Mouse (Mus musculus): ENCODE data around the gene Anxa1.

The Anxa1 gene

GRCm38 (mm10) chr19:20390455-20390994 lies at the start of gene Anxa1:
TSS of gene Anxa1 (minus strand) at chr19:20390944.
- peak; percentile 4 for DNase-seq

GRCm38 (mm10) chr19:20437043-20437442 lies 46.3 kb upstream of the Anxa1 start:
- no peak for DNase-seq

- peak; percentile 55 for DNase-seq
These were observed 43.8 kb upstream of the Anxa1 start for GRCm38 (mm10) chr19:20434541-20434940.

- DNase-seq, result no peak
These were observed 43.2 kb upstream of the Anxa1 start for GRCm38 (mm10) chr19:20433966-20434365.

DNA sequence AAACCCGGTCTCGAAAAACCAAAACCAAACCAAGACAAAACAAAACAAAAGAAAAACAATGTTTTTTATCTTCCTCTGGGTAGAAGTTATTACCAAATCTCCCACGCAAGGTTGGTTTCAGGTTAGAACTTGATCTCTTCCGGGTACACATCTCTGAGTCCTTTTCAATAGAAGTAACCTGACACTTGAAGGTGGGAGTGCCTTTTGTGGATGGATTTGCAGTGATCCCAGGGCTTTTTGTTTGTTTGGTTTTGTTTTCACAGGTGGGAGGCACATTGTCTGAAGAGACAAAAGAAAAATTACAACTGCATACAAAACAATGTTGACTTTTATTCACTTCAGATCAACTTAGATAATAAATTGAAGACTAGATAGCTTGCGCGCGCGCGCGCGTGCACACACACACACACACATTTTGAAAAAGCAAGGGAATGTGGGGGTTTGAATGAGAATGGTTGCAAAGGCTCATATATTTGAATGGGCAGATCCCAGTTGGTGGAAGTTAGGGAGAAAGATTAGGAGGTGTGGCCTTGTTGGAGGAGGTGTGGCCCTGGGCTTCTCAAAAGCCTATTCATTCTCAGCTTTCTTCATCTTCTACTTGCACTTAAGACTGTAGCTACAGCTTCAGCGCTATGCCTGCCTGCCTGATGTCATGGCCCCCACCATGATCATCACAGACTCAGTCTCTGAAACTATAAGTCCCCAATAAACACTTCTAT lies 35.9 kb upstream of the Anxa1 start:
- DNase-seq, result no peak

GRCm38 (mm10) chr19:20411276-20411675 lies 20.5 kb upstream of the Anxa1 start:
- DNase-seq, result no peak

GRCm38 (mm10) chr19:20409541-20410528 lies 19.1 kb upstream of the Anxa1 start:
- DNase-seq, result no peak

- DNase-seq, result no peak
These were observed 15.7 kb upstream of the Anxa1 start for GRCm38 (mm10) chr19:20406475-20406874.

DNA sequence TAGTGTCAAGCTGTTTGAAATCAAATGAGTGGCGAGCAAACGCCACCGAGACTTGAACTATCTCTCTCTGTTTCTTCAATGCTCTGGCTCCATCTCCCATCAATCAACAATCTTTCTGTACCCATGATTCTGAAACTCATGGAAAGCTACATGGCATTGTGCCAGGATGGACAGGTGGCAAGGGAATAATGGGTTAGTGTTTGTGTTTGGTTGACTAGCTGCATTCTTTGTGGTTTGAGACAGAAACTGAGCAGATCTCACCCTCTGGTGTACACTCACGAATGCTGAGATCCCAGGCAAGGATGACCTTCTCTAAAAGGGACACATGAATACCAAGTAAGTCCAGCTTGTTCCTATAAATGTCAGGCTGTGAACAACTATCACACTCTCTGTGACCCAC lies 14.3 kb upstream of the Anxa1 start:
- no peak for DNase-seq

DNA sequence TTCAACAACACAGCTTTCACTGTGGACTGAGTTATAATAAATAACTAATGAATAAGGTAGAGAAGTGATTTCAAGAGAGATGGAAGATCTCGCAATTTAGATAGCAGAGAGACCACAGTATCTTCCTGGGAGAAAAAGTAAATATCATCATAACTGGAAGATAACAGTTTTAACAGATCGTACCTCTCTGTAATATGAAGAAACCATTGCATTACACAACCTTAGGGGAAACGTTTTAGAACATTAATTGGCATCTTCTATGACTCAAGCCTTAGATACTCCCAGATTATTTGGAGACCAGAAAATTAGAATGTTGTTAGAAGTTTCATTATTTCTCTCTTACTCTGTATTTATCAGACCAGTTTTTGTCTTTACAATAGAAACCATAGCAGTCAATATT lies 13.0 kb upstream of the Anxa1 start:
- DNase-seq, result no peak

DNA sequence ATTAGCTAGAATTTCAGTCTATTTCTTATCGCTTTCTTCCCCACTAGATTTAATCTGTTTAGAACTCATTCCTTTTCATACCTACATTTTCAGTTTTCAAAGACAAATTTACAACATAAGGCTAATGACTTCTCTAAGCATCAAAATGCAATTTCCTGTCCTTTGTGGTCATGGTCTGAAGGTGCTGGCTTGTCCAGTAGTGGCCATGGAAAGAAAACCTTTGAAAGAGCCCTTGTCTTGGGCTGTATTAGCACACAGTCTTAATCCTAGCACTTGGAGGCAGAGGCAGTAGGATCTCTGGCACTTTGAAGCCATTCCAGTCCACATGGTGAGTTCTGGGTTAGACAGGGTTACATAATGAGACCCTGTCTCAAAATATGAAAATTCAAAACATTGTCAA lies 12.5 kb upstream of the Anxa1 start:
- no peak for DNase-seq

DNA sequence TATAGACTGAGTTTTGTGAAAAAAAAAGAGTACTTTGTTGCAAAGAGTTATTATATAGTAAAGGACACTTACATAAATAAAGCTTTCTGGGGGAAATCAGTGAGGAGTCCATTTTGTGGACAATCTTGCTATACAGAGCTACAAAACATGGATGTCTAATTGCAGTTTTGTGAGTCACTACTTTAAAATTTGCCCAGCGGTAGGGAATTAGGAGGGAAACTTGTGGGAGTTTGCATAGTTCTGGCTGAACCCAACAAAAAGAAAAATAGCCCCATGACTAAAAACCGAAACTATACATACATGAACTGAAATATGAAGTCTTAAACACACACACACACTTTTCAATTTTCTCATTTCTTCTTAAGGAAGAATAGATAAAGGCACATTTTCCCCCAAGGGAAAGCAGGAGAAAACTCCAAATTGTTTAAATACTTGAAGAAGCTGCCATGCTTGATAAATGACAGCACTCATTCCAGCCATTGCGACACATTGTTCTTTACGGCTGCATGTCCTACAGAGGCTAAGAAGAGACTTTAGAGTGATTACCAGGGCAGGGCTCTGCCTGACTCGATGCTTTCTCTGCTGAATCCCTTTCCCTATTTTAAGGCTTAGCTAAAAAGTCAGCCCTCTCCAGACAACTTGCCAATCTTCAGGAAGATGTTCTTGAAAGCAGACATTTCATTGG lies 11.9 kb upstream of the Anxa1 start:
- no peak for DNase-seq

DNA sequence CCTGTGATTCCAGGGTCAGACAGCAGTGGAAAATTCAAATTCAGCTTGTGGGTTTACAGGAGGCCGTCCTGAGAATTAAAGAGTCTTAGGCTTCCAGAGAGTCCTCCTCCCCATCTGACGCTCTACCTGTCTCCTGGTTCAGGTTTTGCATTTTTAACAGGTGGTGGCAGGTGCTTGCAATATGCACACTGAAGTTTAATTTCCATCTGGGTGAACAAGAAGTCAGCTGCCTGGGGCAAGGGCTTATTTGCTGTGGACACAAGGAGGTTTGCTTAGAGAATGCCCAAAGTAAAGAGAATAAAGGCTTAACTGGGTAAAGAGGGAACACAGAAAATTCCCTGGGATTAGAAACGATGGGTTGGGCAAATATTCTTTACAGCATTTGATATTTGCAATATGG lies 11.2 kb upstream of the Anxa1 start:
- peak; percentile 8 for DNase-seq

- DNase-seq, result no peak
These were observed 8.4 kb upstream of the Anxa1 start for GRCm38 (mm10) chr19:20399187-20399586.

DNA sequence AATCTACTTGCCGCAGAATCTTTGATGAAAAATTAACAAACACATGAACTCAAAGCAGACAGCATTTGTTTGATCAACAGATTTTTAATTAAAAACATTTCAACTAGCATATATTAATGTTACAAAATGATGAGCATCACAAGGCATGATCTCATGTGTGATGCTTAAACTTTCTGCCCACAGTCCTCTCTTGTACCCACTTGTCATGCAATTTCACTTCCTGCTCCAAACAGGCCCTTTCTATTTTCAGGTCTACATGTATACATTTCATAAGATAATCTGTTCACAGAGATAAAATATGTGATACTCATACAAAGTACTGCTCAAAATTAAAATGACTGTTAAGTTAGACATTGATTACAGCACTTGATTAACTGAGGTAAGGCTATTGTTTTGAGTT lies 6.3 kb upstream of the Anxa1 start:
- no peak for DNase-seq

DNA sequence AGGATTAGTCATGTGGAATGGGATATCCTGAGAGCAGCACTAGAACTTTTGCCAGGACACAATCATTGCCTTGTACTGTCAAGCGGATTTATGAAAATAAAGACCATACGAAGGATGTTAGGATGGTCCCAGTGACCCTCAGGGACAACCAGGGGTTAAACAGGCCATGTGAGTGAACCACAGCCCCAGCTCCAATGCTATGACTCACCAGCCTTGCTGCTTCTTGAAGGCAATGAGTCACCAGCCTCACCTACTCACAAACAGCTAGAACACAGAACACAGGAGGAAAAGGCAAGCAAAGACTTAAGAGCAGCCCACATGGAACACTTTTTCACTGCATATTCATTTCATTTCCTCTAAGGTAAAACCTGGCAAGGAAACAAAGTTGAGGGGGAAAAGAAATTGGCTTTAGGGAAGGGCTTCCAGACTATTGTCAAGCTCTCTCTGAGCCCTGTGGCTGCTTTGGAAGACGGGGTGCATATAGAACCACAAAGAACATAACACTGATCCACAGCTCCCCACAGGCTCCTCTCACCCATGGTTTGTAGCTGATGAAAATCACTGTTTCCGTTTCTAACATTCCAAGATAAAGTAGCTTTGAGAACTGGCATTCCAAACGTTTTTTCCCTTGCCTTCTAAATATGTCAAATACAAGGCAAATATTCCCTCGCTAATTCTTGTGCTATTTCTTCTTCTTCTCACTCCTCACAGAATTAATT lies 3.0 kb upstream of the Anxa1 start:
- no peak for DNase-seq

DNA sequence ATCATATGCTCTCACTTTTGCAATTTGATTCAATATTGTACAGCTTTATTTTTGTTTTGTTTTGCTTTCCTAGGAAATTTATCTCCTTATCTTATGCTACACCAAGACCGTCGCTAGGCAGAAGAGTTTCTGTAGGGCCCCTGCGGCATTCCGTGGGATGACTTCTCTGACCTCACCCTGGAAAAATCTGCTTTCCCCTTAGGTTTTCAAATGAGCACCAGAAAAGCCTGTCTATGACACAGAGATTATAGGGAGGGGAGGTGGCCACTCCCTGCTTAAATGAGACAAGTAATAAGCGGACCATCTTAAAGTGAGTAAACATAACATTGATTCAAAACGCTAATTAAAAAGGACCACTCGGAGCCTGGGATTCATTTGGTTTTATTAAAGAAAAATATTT lies 1.0 kb downstream of the Anxa1 start:
- DNase-seq, result no peak

DNA sequence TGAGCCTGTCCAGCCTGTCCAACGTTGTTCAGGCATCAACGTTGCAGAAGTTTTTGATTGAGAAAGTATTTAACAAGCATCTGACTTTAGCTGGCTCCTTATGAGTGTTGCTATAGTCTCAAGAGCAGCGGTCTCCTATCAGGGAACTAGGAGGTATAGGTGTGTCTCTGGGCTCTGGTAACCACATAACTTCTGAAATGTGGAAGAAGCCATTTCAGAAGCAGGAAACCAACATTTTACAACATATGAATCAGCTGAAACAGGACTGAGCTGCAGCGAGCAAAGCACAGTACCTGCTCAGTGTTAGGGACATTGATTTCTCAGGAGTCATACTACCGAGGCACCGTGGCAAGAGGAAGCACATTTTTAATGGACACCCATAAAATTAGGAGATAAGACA lies 1.5 kb downstream of the Anxa1 start:
- no peak for DNase-seq

DNA sequence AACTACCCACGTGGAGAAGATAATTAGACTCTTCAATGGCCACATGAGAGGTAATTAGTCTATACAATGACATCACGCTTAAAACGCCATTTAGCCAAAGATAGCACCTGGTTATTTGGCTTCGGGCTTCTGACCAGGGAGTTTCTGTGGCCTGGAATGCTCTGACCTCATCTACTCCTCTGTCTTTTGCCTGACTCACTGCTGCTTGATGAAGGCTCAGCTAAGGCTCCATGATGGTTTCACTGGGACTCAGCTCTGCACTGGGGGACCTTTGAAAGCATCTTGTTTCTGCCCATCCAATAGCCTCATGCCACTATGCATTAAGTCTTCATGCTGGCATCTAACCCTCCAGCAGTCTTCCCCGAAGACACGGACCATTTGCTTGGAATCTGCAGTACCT lies 2.5 kb downstream of the Anxa1 start:
- no peak for DNase-seq

GRCm38 (mm10) chr19:20386296-20386695 lies 4.4 kb downstream of the Anxa1 start:
- DNase-seq, result no peak

DNA sequence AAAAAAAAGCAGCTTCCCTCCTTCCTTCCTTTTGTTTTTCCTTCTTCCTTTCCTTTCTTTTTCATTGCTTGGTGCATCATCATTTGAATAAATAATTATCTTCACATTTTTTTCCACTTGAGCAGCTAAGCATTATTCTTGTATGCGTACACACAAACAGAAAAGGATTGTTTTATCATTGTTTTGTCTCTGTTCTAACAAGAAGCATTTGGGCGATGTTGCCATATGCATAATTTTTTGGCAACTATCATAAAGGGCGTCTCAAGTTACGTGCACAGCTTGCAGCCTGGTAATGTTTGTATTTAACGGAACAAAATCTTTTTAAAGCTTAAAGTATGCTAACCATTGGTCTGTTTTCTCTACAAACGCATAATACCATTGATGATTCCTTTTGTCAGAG lies 5.1 kb downstream of the Anxa1 start:
- no peak for DNase-seq

DNA sequence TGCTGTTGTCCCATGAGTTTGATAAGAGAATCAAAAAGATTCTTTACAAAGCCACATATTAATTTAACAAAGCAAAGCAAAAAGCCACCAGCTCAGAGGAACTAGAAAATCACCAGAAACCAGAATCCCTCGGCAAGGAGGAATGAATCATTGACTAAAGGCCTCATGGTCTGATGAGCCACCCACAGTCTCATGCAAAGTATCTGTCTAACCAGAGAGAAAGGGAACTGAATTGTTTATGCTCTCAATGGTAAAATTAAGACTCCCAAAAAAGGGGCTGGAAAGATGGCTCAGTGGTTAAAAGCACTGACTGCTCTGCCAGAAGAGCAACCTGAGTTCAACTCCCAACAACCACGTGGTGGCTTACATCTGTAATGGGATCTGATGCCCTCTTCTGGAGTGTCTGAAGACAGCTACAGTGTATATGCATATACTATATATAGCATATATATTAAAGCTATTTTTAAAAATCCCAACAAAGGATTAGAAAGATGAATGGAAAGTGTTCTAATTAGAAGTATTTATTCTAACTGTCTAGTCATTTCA lies 9.5 kb downstream of the Anxa1 start:
- no peak for DNase-seq

Measured in kidney, adult 18-20 months (tissue).